Mouse (Mus musculus) MEL (cell line): ENCODE results near the gene Arnt2. TPM values are rescaled to one million over a fixed set of nuclear protein-coding genes. Genes with fewer than 3 reads are reported as not detected.

Experiments
- DNase-seq: peaks from one replicate; pipeline ENCODE4 v3.0.0; 2011; ENCODE audit warnings: low read depth, low spot score
- H3K27ac ChIP-seq: 2 replicates; pipeline ENCODE4 v1.5.1; 2012; ENCODE audit warnings: low read depth, mild to moderate bottlenecking, control low read depth, low read length, moderate library complexity; ENCODE audit not compliant: control insufficient read depth
- H3K27me3 ChIP-seq, 2 experiments: fragments of 150-350 bp in 1 of 2; sonication (generic) in 1 of 2; 2 replicates each; pipeline ENCODE4 v1.6.1; 2012; ENCODE audit warnings: low read length in 2 of 2, mild to moderate bottlenecking in 2 of 2, improper control_type of control experiment in 1 of 2, moderate library complexity in 1 of 2; ENCODE audit not compliant: insufficient read depth in 2 of 2, control insufficient read depth in 1 of 2
- H3K36me3 ChIP-seq, 2 experiments: 2 replicates each; pipeline ENCODE4 v1.6.1; 2012 to 2014; ENCODE audit warnings: low read length in 2 of 2, improper control_type of control experiment in 1 of 2, inconsistent platforms in 1 of 2, mild to moderate bottlenecking in 1 of 2; ENCODE audit not compliant: insufficient read depth in 2 of 2, control insufficient read depth in 1 of 2
- H3K4me1 ChIP-seq, 2 experiments: fragments of 150-350 bp in 1 of 2; sonication (generic) in 1 of 2; 2 replicates each; pipeline ENCODE4 v1.6.1; 2012; ENCODE audit warnings: low read length in 2 of 2, improper control_type of control experiment in 1 of 2, mild to moderate bottlenecking in 1 of 2; ENCODE audit not compliant: insufficient read depth in 2 of 2, control insufficient read depth in 1 of 2
- H3K4me3 ChIP-seq, 2 experiments: fragments of 150-350 bp in 1 of 2; sonication (generic) in 1 of 2; 2 replicates each; pipeline ENCODE4 v1.5.1; 2012; ENCODE audit warnings: low read depth in 2 of 2, low read length in 2 of 2, mild to moderate bottlenecking in 2 of 2, moderate library complexity in 2 of 2, control low read depth in 1 of 2, improper control_type of control experiment in 1 of 2; ENCODE audit not compliant: control insufficient read depth in 1 of 2, insufficient read depth in 1 of 2
- H3K79me2 ChIP-seq: 2 replicates; pipeline ENCODE4 v1.6.1; 2012; ENCODE audit warnings: mild to moderate bottlenecking, low read length, moderate library complexity; ENCODE audit not compliant: control insufficient read depth, poor library complexity, insufficient read depth
- H3K9ac ChIP-seq: 2 replicates; pipeline ENCODE4 v1.6.1; 2012; ENCODE audit warnings: low read depth, mild to moderate bottlenecking, control low read depth, low read length, moderate library complexity; ENCODE audit not compliant: control insufficient read depth, poor library complexity, severe bottlenecking
- H3K9me3 ChIP-seq: fragments of 150-350 bp; sonication (generic); replicated peaks from 2 replicates; pipeline ENCODE4 v1.6.1; 2012; ENCODE audit warnings: mild to moderate bottlenecking, low read length, improper control_type of control experiment, moderate library complexity; ENCODE audit not compliant: insufficient read depth
- BHLHE40 ChIP-seq: IDR thresholded peaks from 2 replicates; pipeline ENCODE4 v1.6.1; 2012; ENCODE audit warnings: low read depth, mild to moderate bottlenecking, inconsistent platforms, low read length, improper control_type of control experiment, borderline replicate concordance
- CHD1 ChIP-seq: IDR thresholded peaks from 2 replicates; pipeline ENCODE4 v1.6.1; 2012; ENCODE audit warnings: low read depth, mild to moderate bottlenecking, inconsistent platforms, low read length, improper control_type of control experiment
- CHD2 ChIP-seq: IDR thresholded peaks from 2 replicates; pipeline ENCODE4 v1.6.1; 2011; ENCODE audit warnings: low read length, improper control_type of control experiment
- CTCF ChIP-seq, 3 experiments: IDR thresholded peaks in 2 of 3; conservative IDR thresholded peaks in 1 of 3; 2 replicates each; pipeline ENCODE4 v1.5.1; 2011 to 2012; ENCODE audit warnings: low read length in 3 of 3, low read depth in 2 of 3, mild to moderate bottlenecking in 2 of 3, improper control_type of control experiment in 1 of 3, inconsistent platforms in 1 of 3, mixed read lengths in 1 of 3, moderate library complexity in 1 of 3; ENCODE audit not compliant: control insufficient read depth in 1 of 3, insufficient read depth in 1 of 3, poor library complexity in 1 of 3, severe bottlenecking in 1 of 3
- E2F4 ChIP-seq: IDR thresholded peaks from 2 replicates; pipeline ENCODE4 v1.6.1; 2011; ENCODE audit warnings: low read depth, low read length, improper control_type of control experiment, borderline replicate concordance
- EP300 ChIP-seq, 2 experiments: IDR thresholded peaks; 2 replicates each; pipeline ENCODE4 v1.6.1; 2011; ENCODE audit warnings: improper control_type of control experiment in 2 of 2, low read length in 2 of 2, low read depth in 1 of 2, mild to moderate bottlenecking in 1 of 2
- GATA1 ChIP-seq: IDR thresholded peaks from 2 replicates; pipeline ENCODE4 v1.6.1; 2011; ENCODE audit warnings: low read depth, low read length, improper control_type of control experiment
- HCFC1 ChIP-seq: IDR thresholded peaks from 2 replicates; pipeline ENCODE4 v1.6.1; 2012; ENCODE audit warnings: low read depth, mild to moderate bottlenecking, inconsistent platforms, low read length, improper control_type of control experiment, moderate library complexity
- JUND ChIP-seq: IDR thresholded peaks from 2 replicates; pipeline ENCODE4 v1.6.1; 2011; ENCODE audit warnings: low read depth, mild to moderate bottlenecking, improper control_type of control experiment, low read length
- KAT2A ChIP-seq: conservative IDR thresholded peaks from 2 replicates; pipeline ENCODE4 v1.6.1; 2012; ENCODE audit warnings: low read depth, low read length, improper control_type of control experiment, inconsistent platforms
- MAX ChIP-seq: IDR thresholded peaks from 2 replicates; pipeline ENCODE4 v1.6.1; 2011; ENCODE audit warnings: low read length, improper control_type of control experiment
- MEF2A ChIP-seq: IDR thresholded peaks from 2 replicates; pipeline ENCODE4 v1.6.1; 2014; ENCODE audit warnings: low read depth, mild to moderate bottlenecking, inconsistent platforms, low read length, improper control_type of control experiment; ENCODE audit not compliant: poor library complexity, insufficient replicate concordance, severe bottlenecking; ENCODE audit errors: extremely low read depth
- MXI1 ChIP-seq: IDR thresholded peaks from 2 replicates; pipeline ENCODE4 v1.6.1; 2011; ENCODE audit warnings: mild to moderate bottlenecking, low read depth, low read length, improper control_type of control experiment
- MYB ChIP-seq: IDR thresholded peaks from 2 replicates; pipeline ENCODE4 v1.6.1; 2011; ENCODE audit warnings: mild to moderate bottlenecking, low read depth, low read length, improper control_type of control experiment
- MYC ChIP-seq: IDR thresholded peaks from 2 replicates; pipeline ENCODE4 v1.6.1; 2011; ENCODE audit warnings: low read depth, mild to moderate bottlenecking, low read length, improper control_type of control experiment, moderate library complexity
- NRF1 ChIP-seq: IDR thresholded peaks from 2 replicates; pipeline ENCODE4 v1.6.1; 2014; ENCODE audit warnings: low read depth, mild to moderate bottlenecking, inconsistent platforms, low read length, improper control_type of control experiment, moderate library complexity; ENCODE audit not compliant: poor library complexity, insufficient read depth, severe bottlenecking
- POLR2A ChIP-seq, 2 experiments: IDR thresholded peaks; 2 replicates each; pipeline ENCODE4 v1.6.1; 2011 to 2012; ENCODE audit warnings: low read length in 2 of 2, mild to moderate bottlenecking in 2 of 2, control low read depth in 1 of 2, improper control_type of control experiment in 1 of 2, low read depth in 1 of 2, moderate library complexity in 1 of 2; ENCODE audit not compliant: control insufficient read depth in 1 of 2, insufficient read depth in 1 of 2, poor library complexity in 1 of 2
- POLR2AphosphoS5 ChIP-seq: IDR thresholded peaks from 2 replicates; pipeline ENCODE4 v1.6.1; 2012; ENCODE audit warnings: low read depth, borderline replicate concordance, mild to moderate bottlenecking, inconsistent platforms, low read length, moderate library complexity, mixed read lengths
- RCOR1 ChIP-seq: IDR thresholded peaks from 2 replicates; pipeline ENCODE4 v1.6.1; 2012; ENCODE audit warnings: low read depth, mild to moderate bottlenecking, inconsistent platforms, low read length, improper control_type of control experiment
- SIN3A ChIP-seq: IDR thresholded peaks from 2 replicates; pipeline ENCODE4 v1.6.1; 2012; ENCODE audit warnings: low read length, improper control_type of control experiment, inconsistent platforms
- SMC3 ChIP-seq: IDR thresholded peaks from 2 replicates; pipeline ENCODE4 v1.6.1; 2011; ENCODE audit warnings: low read depth, low read length, improper control_type of control experiment
- TAL1 ChIP-seq: IDR thresholded peaks from 2 replicates; pipeline ENCODE4 v1.6.1; 2012; ENCODE audit warnings: mild to moderate bottlenecking, inconsistent platforms, low read length, moderate library complexity, mixed read lengths
- TCF12 ChIP-seq: IDR thresholded peaks from 2 replicates; pipeline ENCODE4 v1.6.1; 2014; ENCODE audit warnings: low read depth, mild to moderate bottlenecking, inconsistent platforms, low read length, improper control_type of control experiment, moderate library complexity
- UBTF ChIP-seq: IDR thresholded peaks from 2 replicates; pipeline ENCODE4 v1.6.1; 2012; ENCODE audit warnings: low read depth, mild to moderate bottlenecking, inconsistent platforms, low read length, improper control_type of control experiment, moderate library complexity, borderline replicate concordance; ENCODE audit not compliant: insufficient read depth
- ZC3H11A ChIP-seq: IDR thresholded peaks from 2 replicates; pipeline ENCODE4 v1.6.1; 2012; ENCODE audit warnings: low read depth, mild to moderate bottlenecking, inconsistent platforms, low read length, improper control_type of control experiment
- ZKSCAN1 ChIP-seq: IDR thresholded peaks from 2 replicates; pipeline ENCODE4 v1.6.1; 2012; ENCODE audit warnings: low read depth, mild to moderate bottlenecking, inconsistent platforms, low read length, improper control_type of control experiment, moderate library complexity
- ZMIZ1 ChIP-seq: IDR thresholded peaks from 2 replicates; pipeline ENCODE4 v1.6.1; 2012; ENCODE audit warnings: low read depth, mild to moderate bottlenecking, inconsistent platforms, low read length, improper control_type of control experiment, moderate library complexity
- polyA plus RNA-seq, 2 experiments: library from polyadenylated mRNA; stranded (reverse) in 1 of 2; unstranded in 1 of 2; fragments of >175 nt in 1 of 2; fragments of >200 nt in 1 of 2; gene quantifications; 2 replicates each; pipeline versions ENCODE4 v1.2.1 to v1.2.4; 2012; ENCODE audit warnings: low replicate concordance in 2 of 2, low read depth in 1 of 2; ENCODE audit not compliant: insufficient read length in 2 of 2, insufficient read depth in 1 of 2, missing spikeins in 1 of 2
- total RNA-seq: library from RNA; depleted of rRNA; stranded (reverse); fragments of 300-350 nt; gene quantifications from 2 replicates; pipeline ENCODE4 v1.2.3, GENCODE M21; 2012

Gene Arnt2
- total and polyA plus RNA-seq, 3 experiments = not detected

- H3K9me3 ChIP-seq = no peaks in the 10 kb centered on the region
- no peaks in the 10 kb centered on the region for H3K4me1 ChIP-seq
- no peak overlapping the region for H3K27ac ChIP-seq
- no peak for DNase-seq
- no peak overlapping the region for H3K9ac ChIP-seq
- no peak overlapping the region for H3K4me3 ChIP-seq
- no peak for TF ChIP-seq CHD1
- TF ChIP-seq MXI1 = no peak
- TF ChIP-seq NRF1 = no peak
- no peak for TF ChIP-seq MYC
- TF ChIP-seq ZC3H11A = no peak
- no peak for TF ChIP-seq CHD2
- TF ChIP-seq E2F4 = no peak
- no peak for TF ChIP-seq MYB
- TF ChIP-seq BHLHE40 = no peak
- TF ChIP-seq MAX = no peak
- TF ChIP-seq POLR2A (IDR thresholded peaks at IDR 0.05; ENCODE audit: control insufficient read depth in 1 of 2, insufficient read depth in 1 of 2, low read depth in 1 of 2, low read length in 2 of 2, poor library complexity in 1 of 2) = no peak
- no peak for TF ChIP-seq MEF2A
- no peak for TF ChIP-seq GATA1
- TF ChIP-seq JUND = no peak
- no peak for TF ChIP-seq SMC3
- no peak for TF ChIP-seq KAT2A
- TF ChIP-seq, all 39 proteins: peak for 0
- Histone ChIP-seq H3K79me2 (no peaks in the 10 kb centered on the region), H3K36me3 (no peaks in the 10 kb centered on the region), H3K27me3 (no peaks in the 10 kb centered on the region)
These were observed 98.4 kb downstream of the Arnt2 start for GRCm38 (mm10) chr7:84311624-84312023.

- DNase-seq = no peak
- no peaks in the 10 kb centered on the region for H3K4me1 ChIP-seq
- H3K9ac ChIP-seq = no peak overlapping the region
- H3K79me2 ChIP-seq = no peaks in the 10 kb centered on the region
- no peaks in the 10 kb centered on the region for H3K9me3 ChIP-seq
- no peaks in the 10 kb centered on the region for H3K27me3 ChIP-seq
- H3K36me3 ChIP-seq = no peaks in the 10 kb centered on the region
- no peak overlapping the region for H3K27ac ChIP-seq
- H3K4me3 ChIP-seq = no peak overlapping the region
- TF ChIP-seq UBTF (no peak), NRF1 (no peak), POLR2AphosphoS5 (no peak), EP300 (IDR thresholded peaks at IDR 0.05; ENCODE audit: low read depth in 1 of 2, low read length in 2 of 2) (no peak), TAL1 (no peak), CTCF (IDR thresholded peaks at IDR 0.05 in 2 of 3, conservative IDR thresholded peaks at IDR 0.05 in 1 of 3; ENCODE audit: control insufficient read depth in 1 of 3, insufficient read depth in 1 of 3, low read depth in 2 of 3, low read length in 3 of 3, poor library complexity in 1 of 3, severe bottlenecking in 1 of 3) (no peak), GATA1 (no peak), MYC (no peak), SIN3A (no peak), ZMIZ1 (no peak), TCF12 (no peak), MAX (no peak), RCOR1 (no peak), HCFC1 (no peak), MEF2A (no peak), ZKSCAN1 (no peak)
These were observed 99.1 kb downstream of the Arnt2 start for GRCm38 (mm10) chr7:84310909-84311311.
